Comparison of ENCODE assay signal across 9 mouse cellular contexts in the genomic region with DNA sequence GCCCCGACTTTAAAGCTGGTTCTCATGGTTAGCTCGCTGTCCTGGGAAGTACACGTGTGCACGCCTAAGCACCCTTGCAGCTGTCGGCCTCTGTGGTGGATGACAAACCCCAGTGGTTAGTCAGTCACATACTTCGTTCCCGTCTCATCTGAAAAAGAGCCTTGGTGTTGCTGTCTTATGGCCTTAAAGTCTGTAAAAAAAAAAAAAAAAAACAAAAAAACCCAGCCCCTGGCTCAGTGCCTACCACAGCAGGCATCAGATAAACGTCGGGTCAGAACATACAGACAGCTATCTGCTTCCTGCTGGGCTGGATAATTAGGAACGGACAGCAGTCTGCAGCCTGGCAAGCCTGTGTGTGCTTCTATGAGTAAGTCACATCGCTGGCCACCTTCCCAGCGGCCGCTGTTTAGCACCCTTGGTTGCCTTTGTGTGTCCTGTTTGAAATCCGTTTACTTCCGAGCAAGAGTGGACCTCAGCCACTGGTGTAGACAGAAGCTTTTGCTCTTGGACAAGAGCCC. TPM values are rescaled to one million over a fixed set of nuclear protein-coding genes. Genes with fewer than 3 reads are reported as not detected.
DNase-seq lines count a peak whose midpoint lies in the region; ATAC-seq lines count a peak whose summit lies in the region.
"Had no signal": no experiment of that assay in that cellular context is flagged by ENCODE, and none has a peak within 500 bp of the region (broad histone marks: within the 10 kb centered on the region; RNA-seq: fewer than 3 reads in every experiment).

No protein-coding gene starts in this region.

- peak; percentile 27; the same call in 1 of the 2 replicates for ATAC-seq in neural tube, embryonic 13.5 days (ENCODE audit: low read depth)
- ATAC-seq in erythroid progenitor cell, adult 5-6 weeks (replicated peaks; ENCODE audit: low FRiP score, poor library complexity, severe bottlenecking): peak; percentile 48; the same call in 1 of the 2 replicates

- peaks cover 38% of the 10 kb centered on the region for H3K36me3 ChIP-seq in neural tube, embryonic 13.5 days

- H3K9me3 ChIP-seq in neural tube, embryonic 13.5 days: no peaks in the 10 kb centered on the region

- H3K27me3 ChIP-seq in neural tube, embryonic 13.5 days: no peaks in the 10 kb centered on the region

- H3K4me1 ChIP-seq in neural tube, embryonic 13.5 days (replicated peaks): peaks cover 37% of the 10 kb centered on the region

- peak; percentile 73 to 85 for DNase-seq in adrenal gland, adult (ENCODE audit: inconsistent age in 2 of 2, low spot score in 1 of 2)
- no peak for DNase-seq in adrenal gland, adult 8-10 months
- no peak for DNase-seq in neural tube, embryonic 10.5 days (ENCODE audit: extremely low spot score, low spot score)
- DNase-seq in kidney, postnatal 4 days: peak; percentile 56 to 65
- no peak for DNase-seq in thymus, postnatal 4 days
- DNase-seq in frontal cortex, postnatal 25 days (ENCODE audit: low spot score in 2 of 2): no peak

- 36% methylated on average over 15 of the region's 15 CpGs for WGBS in neural tube, embryonic 13.5 days

- H3K4me3 ChIP-seq in neural tube, embryonic 13.5 days: no peak overlapping the region
- H3K4me3 ChIP-seq: erythroblast, embryonic 14.5 days had no signal

- no peak overlapping the region for H3K4me2 ChIP-seq in neural tube, embryonic 13.5 days

- H3K27ac ChIP-seq in neural tube, embryonic 13.5 days (replicated peaks): peak overlapping the region; percentile 54

- H3K9ac ChIP-seq in neural tube, embryonic 13.5 days: no peak overlapping the region

RNA-seq across cellular contexts. Expression of a gene that starts 19.9 kb away (rescaled TPM):
- 10 to 100 TPM; 70.8 to 97.5 (median 88.9) TPM for total RNA-seq in adrenal gland, adult 8-10 months (2022)
- 89.3 and 92.9 TPM in 2 replicates for polyA plus RNA-seq in neural tube, embryonic 13.5 days (2015; fragmentation: Nextera tagmentation; extraction: Ambion mirVana)
- 29.2 and 36.9 TPM in 2 replicates for total RNA-seq in erythroid progenitor cell, adult 5-6 weeks (2015; ENCODE audit: low replicate concordance)
- total RNA-seq in erythroid progenitor cell, adult 5-6 weeks (2017; ENCODE audit: low replicate concordance): 25.0 and 34.1 TPM in 2 replicates

RNA-seq across cellular contexts. Expression of a gene that starts 46.4 kb away (rescaled TPM):
- 10 to 100 TPM; 26.0 to 29.3 (median 28.3) TPM for total RNA-seq in adrenal gland, adult 8-10 months (2022)
- 22.4 and 25.7 TPM in 2 replicates for polyA plus RNA-seq in neural tube, embryonic 13.5 days (2015; fragmentation: Nextera tagmentation; extraction: Ambion mirVana)
- 5.4 and 5.9 TPM in 2 replicates for total RNA-seq in erythroid progenitor cell, adult 5-6 weeks (2015; ENCODE audit: low replicate concordance)
- 15.3 and 22.7 TPM in 2 replicates for total RNA-seq in erythroid progenitor cell, adult 5-6 weeks (2017; ENCODE audit: low replicate concordance)

RNA-seq across cellular contexts. Expression of a gene that starts 49.4 kb away (rescaled TPM):
- total RNA-seq in adrenal gland, adult 8-10 months (2022): 100 to 1,000 TPM in 1 of 4 experiments, 10 to 100 TPM in 3; 46.0 to 102 (median 75.5) TPM
- 14.3 and 16.9 TPM in 2 replicates for polyA plus RNA-seq in neural tube, embryonic 13.5 days (2015; fragmentation: Nextera tagmentation; extraction: Ambion mirVana)
- total RNA-seq in erythroid progenitor cell, adult 5-6 weeks (2015; ENCODE audit: low replicate concordance): 3.4 TPM in 1 of 2 replicates, not detected in the other
- total RNA-seq in erythroid progenitor cell, adult 5-6 weeks (2017; ENCODE audit: low replicate concordance): not detected in 2 replicates
- polyA plus RNA-seq: erythroblast, embryonic 14.5 days had no signal

Comparison
In these comparisons a context has a peak if more than half of its experiments do, and no peak if none do; other contexts are left out.
1. DNase-seq: peak in adrenal gland, adult (2 of 2) and kidney, postnatal 4 days (2 of 2); none in adrenal gland, adult 8-10 months (single experiment), neural tube, embryonic 10.5 days (single experiment), thymus, postnatal 4 days (single experiment) and frontal cortex, postnatal 25 days (0 of 2).
2. RNA of a gene that starts 49.4 kb away (total RNA-seq): 46.0 to 102 TPM in adrenal gland, adult 8-10 months; 3.4 TPM in erythroid progenitor cell, adult 5-6 weeks; every median in the first group is over 10 times any median in the second.